ENCODE assay signal across 13 mouse cellular contexts in the genomic region with DNA sequence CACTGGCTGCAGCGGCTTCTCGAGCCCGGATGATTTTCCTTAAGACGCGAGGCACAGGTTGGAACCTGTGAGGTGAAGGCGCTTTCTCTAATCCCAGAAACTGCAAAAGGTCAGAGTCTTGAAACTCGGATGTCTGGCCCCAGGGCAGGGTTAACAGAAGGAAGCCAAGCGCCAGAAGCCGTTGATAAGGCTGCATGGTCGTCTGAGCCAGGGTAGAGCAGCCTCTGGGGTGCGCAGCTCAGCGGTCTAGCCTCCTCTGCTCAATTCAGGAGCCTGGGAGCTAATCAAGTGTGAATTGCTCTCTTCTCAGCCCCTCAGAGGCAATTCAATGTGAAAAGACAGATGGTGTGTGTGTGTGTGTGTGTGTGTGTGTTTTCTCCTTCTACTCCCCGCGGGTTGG. TPM values are rescaled to one million over a fixed set of nuclear protein-coding genes. Genes with fewer than 3 reads are reported as not detected.
A peak's percentile ranks its signal among the peaks of the same experiment; 100 is the strongest.
DNase-seq lines count a peak whose midpoint lies in the region; ATAC-seq and TF ChIP-seq lines count a peak whose summit lies in the region.
"Had no signal": no experiment of that assay in that cellular context is flagged by ENCODE, and none has a peak within 500 bp of the region (broad histone marks: within the 10 kb centered on the region; RNA-seq: fewer than 3 reads in every experiment).

Gdf3 (minus strand) TSS at position 317 of the 400 bp plus-strand sequence.

- H3K27ac ChIP-seq in intestine, postnatal 0 days (ENCODE audit: low read depth, low read length), result no peak within 1 kb of the TSS
- H3K27ac ChIP-seq: kidney, embryonic 15.5 days had no signal

- intact Hi-C loops in left cerebral cortex, postnatal 4 days (cut with DNase I), result no loop called here

- no peak within 1 kb of the TSS for H3K9ac ChIP-seq in intestine, postnatal 0 days (ENCODE audit: low read depth, low read length)
- H3K9ac ChIP-seq: kidney, embryonic 15.5 days had no signal

- DNase-seq in left cerebral cortex, postnatal 4 days, result peak; percentile 49
- no peak for DNase-seq in left cerebral cortex, adult 8-10 months (ENCODE audit: low spot score in 2 of 2)
- DNase-seq in brain, embryonic 14.5 days (ENCODE audit: low read depth), result peak; percentile 21
- no peak for DNase-seq in frontal cortex, postnatal 10 days (ENCODE audit: low spot score in 2 of 2)
- DNase-seq in left cerebral cortex, adult 9 months (ENCODE audit: low spot score in 2 of 2), result no peak
- DNase-seq: layer of hippocampus, adult 9-11 months; spleen, adult 18-20 months had no signal

- no peaks in the 10 kb centered on the region for H3K36me3 ChIP-seq in intestine, postnatal 0 days (ENCODE audit: control insufficient read depth, insufficient read depth)
- H3K36me3 ChIP-seq: kidney, embryonic 15.5 days had no signal

- peaks cover 3% of the 10 kb centered on the region; the same call in 1 of the 2 replicates for H3K4me1 ChIP-seq in intestine, postnatal 0 days (replicated peaks; ENCODE audit: control insufficient read depth, insufficient read depth, low read length)
- H3K4me1 ChIP-seq: kidney, embryonic 15.5 days had no signal

- no peak for ATAC-seq in intestine, postnatal 0 days
- ATAC-seq in megakaryocyte progenitor cell, adult 5-6 weeks (replicated peaks; ENCODE audit: poor library complexity), result peak; percentile 67

- no peak for TF ChIP-seq POLR2A in brain, embryonic 14.5 days (IDR thresholded peaks at IDR 0.05; ENCODE audit: borderline replicate concordance, extremely low read depth, insufficient read depth, insufficient read length, poor library complexity, severe bottlenecking)

- no peaks in the 10 kb centered on the region for H3K27me3 ChIP-seq in intestine, postnatal 0 days (replicated peaks; ENCODE audit: control insufficient read depth, insufficient read depth, low read length)
- H3K27me3 ChIP-seq: kidney, embryonic 15.5 days had no signal

- H3K4me2 ChIP-seq in intestine, postnatal 0 days (replicated peaks; ENCODE audit: low read depth), result peak within 1 kb of the TSS; percentile 6; the same call in 1 of the 2 replicates
- H3K4me2 ChIP-seq: kidney, embryonic 15.5 days had no signal

- H3K9me3 ChIP-seq in intestine, postnatal 0 days (ENCODE audit: control insufficient read depth), result no peaks in the 10 kb centered on the region
- H3K9me3 ChIP-seq: kidney, embryonic 15.5 days had no signal

- WGBS in intestine, postnatal 0 days, result 44% methylated on average over 14 of the region's 14 CpGs

- H3K4me3 ChIP-seq in intestine, postnatal 0 days (ENCODE audit: low read depth, low read length), result no peak within 1 kb of the TSS
- H3K4me3 ChIP-seq: kidney, embryonic 15.5 days had no signal

- TF ChIP-seq CTCF in brain, embryonic 14.5 days (IDR thresholded peaks at IDR 0.05; ENCODE audit: borderline replicate concordance, extremely low read depth, insufficient read depth, insufficient read length), result no peak
- no peak for TF ChIP-seq CTCF in intestine, postnatal 0 days (IDR thresholded peaks at IDR 0.05; ENCODE audit: low read depth)

RNA-seq across cellular contexts. Expression of gene Gdf3, which starts in this region (rescaled TPM):
- total RNA-seq in left cerebral cortex, postnatal 4 days (2021), result not detected
- total RNA-seq in left cerebral cortex, adult 8-10 months (2022), result not detected
- not detected in 2 replicates for polyA plus RNA-seq in brain, embryonic 14.5 days (2012; rRNA removed)
- 0.07 and 0.09 TPM in 2 replicates for polyA plus RNA-seq in intestine, postnatal 0 days (2015; fragmentation: Nextera tagmentation; extraction: Ambion mirVana)
- 9.5 and 10.8 TPM in 2 replicates for total RNA-seq in megakaryocyte progenitor cell, adult 5-6 weeks (2015)
- 4.2 and 6.7 TPM in 2 replicates for total RNA-seq in megakaryocyte progenitor cell, adult 5-6 weeks (2017)
- total RNA-seq: heart, postnatal 25 days had no signal
- polyA plus RNA-seq: cortical plate, adult 2 months; frontal cortex, adult 2 months; kidney, embryonic 15.5 days had no signal

Comparison
In these comparisons a context has a peak if more than half of its experiments do, and no peak if none do; other contexts are left out.
1. RNA of gene Gdf3 (total RNA-seq): 4.2 to 10.8 TPM in megakaryocyte progenitor cell, adult 5-6 weeks; not detected in left cerebral cortex, postnatal 4 days and not detected in left cerebral cortex, adult 8-10 months; every median in the first group is over 4 times any median in the second.
2. Peak in DNase-seq in left cerebral cortex, postnatal 4 days; RNA of the gene not detected or under 1 TPM.
3. Peak in DNase-seq in brain, embryonic 14.5 days; RNA of the gene not detected or under 1 TPM.